Mouse (Mus musculus) myocyte (in vitro differentiated cells): ENCODE results near the gene Hist1h1c. TPM values are rescaled to one million over a fixed set of nuclear protein-coding genes. Genes with fewer than 3 reads are reported as not detected.

Experiments
- H3K27me3 ChIP-seq: one replicate; pipeline ENCODE4 v1.6.1; 2011; ENCODE audit not compliant: control insufficient read depth, insufficient read depth, insufficient read length
- H3K36me3 ChIP-seq: one replicate; pipeline ENCODE4 v1.6.1; 2011; ENCODE audit not compliant: control insufficient read depth, insufficient read depth
- H3K4me2 ChIP-seq: one replicate; pipeline ENCODE4 v1.6.1; 2011; ENCODE audit warnings: low read depth, control low read depth
- H3K4me3 ChIP-seq: one replicate; pipeline ENCODE4 v1.5.1; 2011; ENCODE audit warnings: mild to moderate bottlenecking, control low read depth, moderate library complexity
- H3K79me2 ChIP-seq: one replicate; pipeline ENCODE4 v1.6.1; 2011; ENCODE audit not compliant: control insufficient read depth, insufficient read depth
- H3ac ChIP-seq: one replicate; pipeline ENCODE4 v1.6.1; 2011; ENCODE audit not compliant: control insufficient read depth, insufficient read length
- CEBPB ChIP-seq: IDR thresholded peaks from 2 replicates; pipeline ENCODE4 v1.6.1; 2011; ENCODE audit warnings: mild to moderate bottlenecking, moderate library complexity; ENCODE audit not compliant: poor library complexity, insufficient read depth, severe bottlenecking
- E2F4 ChIP-seq: IDR thresholded peaks from one replicate; pipeline ENCODE4 v1.6.1; 2011; ENCODE audit warnings: mild to moderate bottlenecking, control low read depth, moderate library complexity; ENCODE audit not compliant: insufficient read depth
- MAX ChIP-seq: IDR thresholded peaks from one replicate; pipeline ENCODE4 v1.6.1; 2011; ENCODE audit warnings: low read depth, mild to moderate bottlenecking, control low read depth
- MYOD1 ChIP-seq, 3 experiments: IDR thresholded peaks; one replicate each; pipeline ENCODE4 v1.6.1; 2011; ENCODE audit warnings: control low read depth in 2 of 3, low read depth in 2 of 3, mild to moderate bottlenecking in 2 of 3, moderate library complexity in 1 of 3; ENCODE audit not compliant: insufficient read length in 2 of 3, control insufficient read depth in 1 of 3
- MYOG ChIP-seq, 3 experiments: IDR thresholded peaks; one replicate each; pipeline ENCODE4 v1.6.1; 2011; ENCODE audit warnings: control low read depth in 2 of 3, low read depth in 2 of 3, mild to moderate bottlenecking in 2 of 3; ENCODE audit not compliant: insufficient read length in 2 of 3, control insufficient read depth in 1 of 3, insufficient read depth in 1 of 3
- POLR2A ChIP-seq: IDR thresholded peaks from one replicate; pipeline ENCODE4 v1.6.1; 2011; ENCODE audit warnings: low read depth, mild to moderate bottlenecking, control low read depth, moderate library complexity; ENCODE audit not compliant: insufficient read length
- POLR2AphosphoS2 ChIP-seq: IDR thresholded peaks from one replicate; pipeline ENCODE4 v1.6.1; 2011; ENCODE audit warnings: low read depth, control low read depth; ENCODE audit not compliant: insufficient read length
- REST ChIP-seq: IDR thresholded peaks from one replicate; pipeline ENCODE4 v1.6.1; 2011; ENCODE audit warnings: mild to moderate bottlenecking, control low read depth, moderate library complexity; ENCODE audit not compliant: insufficient read depth, insufficient read length
- SRF ChIP-seq: IDR thresholded peaks from one replicate; pipeline ENCODE4 v1.6.1; 2011; ENCODE audit warnings: low read depth; ENCODE audit not compliant: control insufficient read depth, insufficient read length
- TCF12 ChIP-seq: IDR thresholded peaks from one replicate; pipeline ENCODE4 v1.6.1; 2011; ENCODE audit warnings: mild to moderate bottlenecking, control low read depth; ENCODE audit not compliant: poor library complexity, insufficient read depth, severe bottlenecking
- TCF3 ChIP-seq: IDR thresholded peaks from one replicate; pipeline ENCODE4 v1.6.1; 2011; ENCODE audit warnings: low read depth, control low read depth; ENCODE audit not compliant: insufficient read length
- USF1 ChIP-seq: IDR thresholded peaks from one replicate; pipeline ENCODE4 v1.6.1; 2011; ENCODE audit warnings: low read depth, mild to moderate bottlenecking, control low read depth, moderate library complexity
- polyA plus RNA-seq: library from polyadenylated mRNA; unstranded; fragments of >200 nt; fragmentation: generic; extraction: Trizol; gene quantifications from one replicate; pipeline ENCODE4 v1.2.1, GENCODE M21; 2012; ENCODE audit warnings: missing spikeins

Gene Hist1h1c
- polyA plus RNA-seq, 1 experiment, result 273 TPM

DNA sequence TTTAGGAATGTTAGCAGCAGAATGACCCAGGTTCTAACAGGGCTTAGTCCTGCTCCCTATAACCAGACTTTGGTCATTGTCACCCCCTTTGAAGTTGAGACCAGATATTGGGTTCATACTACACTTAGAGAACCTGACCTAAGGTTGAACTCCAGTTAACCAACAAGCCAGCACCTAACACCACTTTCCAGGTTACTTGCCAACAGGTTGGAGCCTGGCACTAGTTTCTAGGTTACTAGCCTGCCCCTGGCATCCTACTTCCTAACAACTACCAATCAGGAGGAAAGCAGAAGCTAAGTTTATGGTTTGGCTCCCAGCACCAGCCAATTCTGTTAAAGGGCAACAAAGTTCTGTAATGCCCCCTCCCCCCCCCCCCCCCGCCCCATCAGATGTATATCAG lies 13.4 kb upstream of the Hist1h1c start:
- Histone ChIP-seq H3K36me3 (no peaks in the 10 kb centered on the region), H3K27me3 (no peaks in the 10 kb centered on the region), H3K4me3 (no peak overlapping the region), H3K79me2 (no peaks in the 10 kb centered on the region), H3ac (no peak overlapping the region), H3K4me2 (no peak overlapping the region)
- TF ChIP-seq SRF (no peak), MYOG (IDR thresholded peaks at IDR 0.05; ENCODE audit: control insufficient read depth in 1 of 3, insufficient read depth in 1 of 3, insufficient read length in 2 of 3, low read depth in 2 of 3) (no peak), MYOD1 (IDR thresholded peaks at IDR 0.05; ENCODE audit: control insufficient read depth in 1 of 3, insufficient read length in 2 of 3, low read depth in 2 of 3) (no peak), CEBPB (no peak), POLR2A (no peak), POLR2AphosphoS2 (no peak)

DNA sequence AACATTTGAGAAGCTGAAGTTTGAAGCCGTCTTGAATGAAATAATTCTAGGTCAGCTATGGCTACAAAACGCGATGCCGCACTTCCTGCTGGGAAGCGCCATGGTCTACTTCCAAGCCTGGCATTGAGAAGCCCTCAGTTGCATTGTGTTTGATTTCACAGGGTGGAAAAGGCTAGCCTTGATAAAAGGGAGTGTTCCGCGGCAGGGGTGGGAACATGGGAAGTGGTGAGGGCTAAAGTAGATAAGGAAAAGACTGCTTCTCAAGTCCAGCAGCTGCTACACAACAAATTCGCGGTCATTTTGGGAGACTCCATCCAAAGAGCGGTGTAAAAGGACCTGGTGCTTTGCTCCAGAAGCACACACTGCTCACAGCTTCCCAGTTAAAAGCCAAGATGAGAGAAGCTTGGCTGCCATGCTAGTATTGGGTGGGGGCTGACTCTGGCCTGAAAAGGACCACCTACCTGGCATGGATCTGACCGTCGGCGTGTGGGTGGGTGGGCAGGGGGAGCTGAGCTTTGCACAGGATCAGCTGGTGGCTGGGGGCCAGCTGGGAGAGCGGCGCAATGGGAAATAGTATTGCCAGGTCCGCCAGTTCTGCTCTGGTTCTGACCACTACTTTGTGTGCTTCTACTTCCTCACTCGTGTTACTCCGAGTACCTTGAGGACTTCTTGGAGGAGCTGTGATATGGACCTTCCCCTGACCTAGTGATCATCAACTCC lies 10.0 kb upstream of the Hist1h1c start:
- no peaks in the 10 kb centered on the region for H3K27me3 ChIP-seq
- no peaks in the 10 kb centered on the region for H3K79me2 ChIP-seq
- H3K4me3 ChIP-seq, result no peak overlapping the region
- TF ChIP-seq SRF (no peak), REST (no peak), TCF12 (no peak), MYOD1 (IDR thresholded peaks at IDR 0.05; ENCODE audit: control insufficient read depth in 1 of 3, insufficient read length in 2 of 3, low read depth in 2 of 3) (no peak), TCF3 (no peak), E2F4 (no peak), CEBPB (no peak), MAX (no peak), MYOG (IDR thresholded peaks at IDR 0.05; ENCODE audit: control insufficient read depth in 1 of 3, insufficient read depth in 1 of 3, insufficient read length in 2 of 3, low read depth in 2 of 3) (no peak), USF1 (no peak), POLR2A (no peak), POLR2AphosphoS2 (no peak)
- no peaks in the 10 kb centered on the region for H3K36me3 ChIP-seq
- H3ac ChIP-seq, result no peak overlapping the region
- H3K4me2 ChIP-seq, result no peak overlapping the region

GRCm38 (mm10) chr13:23729192-23729525 lies 9.4 kb upstream of the Hist1h1c start:
- H3K36me3 ChIP-seq, result no peaks in the 10 kb centered on the region
- H3K79me2 ChIP-seq, result no peaks in the 10 kb centered on the region
- H3K27me3 ChIP-seq, result no peaks in the 10 kb centered on the region
- H3ac ChIP-seq, result no peak overlapping the region
- no peak overlapping the region for H3K4me2 ChIP-seq
- no peak overlapping the region for H3K4me3 ChIP-seq
- TF ChIP-seq MYOD1 (IDR thresholded peaks at IDR 0.05; ENCODE audit: control insufficient read depth in 1 of 3, insufficient read length in 2 of 3, low read depth in 2 of 3), result no peak
- TF ChIP-seq USF1, result no peak
- TF ChIP-seq MAX, result no peak
- TF ChIP-seq TCF12, result no peak
- no peak for TF ChIP-seq POLR2AphosphoS2
- TF ChIP-seq TCF3, result no peak
- TF ChIP-seq REST, result no peak
- no peak for TF ChIP-seq POLR2A
- TF ChIP-seq SRF, result no peak
- no peak for TF ChIP-seq MYOG (IDR thresholded peaks at IDR 0.05; ENCODE audit: control insufficient read depth in 1 of 3, insufficient read depth in 1 of 3, insufficient read length in 2 of 3, low read depth in 2 of 3)
- no peak for TF ChIP-seq CEBPB
- no peak for TF ChIP-seq E2F4

GRCm38 (mm10) chr13:23729706-23730105 lies 8.9 kb upstream of the Hist1h1c start:
- H3K27me3 ChIP-seq, result no peaks in the 10 kb centered on the region
- H3K79me2 ChIP-seq, result no peaks in the 10 kb centered on the region
- no peaks in the 10 kb centered on the region for H3K36me3 ChIP-seq
- no peak overlapping the region for H3K4me3 ChIP-seq
- H3K4me2 ChIP-seq, result no peak overlapping the region
- TF ChIP-seq POLR2A (no peak), MYOG (IDR thresholded peaks at IDR 0.05; ENCODE audit: control insufficient read depth in 1 of 3, insufficient read depth in 1 of 3, insufficient read length in 2 of 3, low read depth in 2 of 3) (no peak), TCF3 (no peak), REST (no peak), MYOD1 (IDR thresholded peaks at IDR 0.05; ENCODE audit: control insufficient read depth in 1 of 3, insufficient read length in 2 of 3, low read depth in 2 of 3) (no peak), TCF12 (no peak), MAX (no peak), USF1 (no peak)
- no peak overlapping the region for H3ac ChIP-seq

DNA sequence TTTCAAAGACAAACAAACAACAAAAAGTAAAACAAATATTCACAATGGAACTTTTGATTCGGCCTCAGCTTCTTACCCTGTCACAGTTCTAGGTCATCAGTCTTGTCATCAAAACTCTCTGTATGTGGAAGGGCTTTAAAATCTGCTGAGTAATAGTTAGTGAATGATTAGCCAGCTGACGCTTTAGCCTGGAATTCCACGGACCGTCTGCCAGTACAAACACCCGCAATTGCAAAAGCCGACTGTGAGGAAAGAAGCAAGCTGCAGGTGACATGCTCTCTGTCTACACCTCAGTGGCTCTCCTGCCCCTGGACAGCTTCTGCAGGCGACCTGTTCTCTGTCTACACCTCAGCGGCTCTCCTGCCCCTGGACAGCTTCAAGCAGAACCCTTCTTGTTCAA lies 8.1 kb upstream of the Hist1h1c start:
- Histone ChIP-seq H3K36me3 (no peaks in the 10 kb centered on the region), H3K4me3 (no peak overlapping the region), H3ac (no peak overlapping the region)

More for the DNA sequence above, 8.1 kb upstream of the Hist1h1c start:
- Histone ChIP-seq H3K4me2 (no peak overlapping the region), H3K79me2 (no peaks in the 10 kb centered on the region), H3K27me3 (no peaks in the 10 kb centered on the region)
- TF ChIP-seq TCF12 (no peak), E2F4 (no peak), SRF (no peak), MYOD1 (IDR thresholded peaks at IDR 0.05; ENCODE audit: control insufficient read depth in 1 of 3, insufficient read length in 2 of 3, low read depth in 2 of 3) (no peak), POLR2AphosphoS2 (no peak), REST (no peak), CEBPB (no peak), MYOG (IDR thresholded peaks at IDR 0.05; ENCODE audit: control insufficient read depth in 1 of 3, insufficient read depth in 1 of 3, insufficient read length in 2 of 3, low read depth in 2 of 3) (no peak), MAX (no peak), POLR2A (no peak), TCF3 (no peak), USF1 (no peak)
